Mouse (Mus musculus): ENCODE data around the gene Ltb. TPM values are rescaled to one million over a fixed set of nuclear protein-coding genes. Genes with fewer than 3 reads are reported as not detected.

The Ltb gene
- total and polyA plus RNA-seq, 3 experiments: 0.78 to 1.2 TPM; not detected in 1

GRCm38 (mm10) chr17:35242015-35242941 lies 48.0 kb downstream of the Ltb start:
- H3K36me3 ChIP-seq (replicated peaks): peaks cover 73% of the 10 kb centered on the region
- H3K4me3 ChIP-seq (ENCODE audit: low read depth, low read length): peak overlapping the region; percentile 87
- no peaks in the 10 kb centered on the region for H3K9me3 ChIP-seq (replicated peaks)
- peak; percentile 34 for ATAC-seq (ENCODE audit: extremely low read depth, insufficient number of reproducible peaks, low FRiP score, poor library complexity, severe bottlenecking)
- TF ChIP-seq GATA1 (IDR thresholded peaks at IDR 0.05; ENCODE audit: borderline replicate concordance, low read length) (no peak), CTCF (IDR thresholded peaks at IDR 0.05; ENCODE audit: low read depth, low read length) (no peak), POLR2AphosphoS5 (IDR thresholded peaks at IDR 0.05; ENCODE audit: insufficient replicate concordance, low read depth, low read length) (no peak), TAL1 (conservative IDR thresholded peaks at IDR 0.05; ENCODE audit: low read depth, low read length) (no peak), GATA2 (IDR thresholded peaks at IDR 0.05; ENCODE audit: borderline replicate concordance, low read depth, low read length) (no peak)
- DNase-seq (ENCODE audit: low spot score): peak; percentile 78
- H3K27me3 ChIP-seq (ENCODE audit: insufficient read depth, low read length): no peaks in the 10 kb centered on the region
- H3K4me1 ChIP-seq (ENCODE audit: insufficient read depth, low read depth, low read length): peaks cover 69% of the 10 kb centered on the region

GRCm38 (mm10) chr17:35243086-35243485 lies 48.8 kb downstream of the Ltb start:
- Histone ChIP-seq H3K4me1 (ENCODE audit: insufficient read depth, low read depth, low read length) (peaks cover 75% of the 10 kb centered on the region), H3K27me3 (ENCODE audit: insufficient read depth, low read length) (no peaks in the 10 kb centered on the region), H3K4me3 (ENCODE audit: low read depth, low read length) (peak overlapping the region; percentile 87), H3K9me3 (replicated peaks) (no peaks in the 10 kb centered on the region), H3K36me3 (replicated peaks) (peaks cover 73% of the 10 kb centered on the region)
- peak; percentile 51 for DNase-seq (ENCODE audit: low spot score)
- no peak for ATAC-seq (ENCODE audit: extremely low read depth, insufficient number of reproducible peaks, low FRiP score, poor library complexity, severe bottlenecking)
- TF ChIP-seq CTCF (IDR thresholded peaks at IDR 0.05; ENCODE audit: low read depth, low read length) (no peak), GATA1 (IDR thresholded peaks at IDR 0.05; ENCODE audit: borderline replicate concordance, low read length) (no peak), POLR2AphosphoS5 (IDR thresholded peaks at IDR 0.05; ENCODE audit: insufficient replicate concordance, low read depth, low read length) (no peak), TAL1 (conservative IDR thresholded peaks at IDR 0.05; ENCODE audit: low read depth, low read length) (no peak), GATA2 (IDR thresholded peaks at IDR 0.05; ENCODE audit: borderline replicate concordance, low read depth, low read length) (no peak)

- TF ChIP-seq GATA1 (IDR thresholded peaks at IDR 0.05; ENCODE audit: borderline replicate concordance, low read length) (no peak), GATA2 (IDR thresholded peaks at IDR 0.05; ENCODE audit: borderline replicate concordance, low read depth, low read length) (no peak)
- Histone ChIP-seq H3K9me3 (replicated peaks) (no peaks in the 10 kb centered on the region), H3K36me3 (replicated peaks) (peaks cover 82% of the 10 kb centered on the region), H3K4me3 (ENCODE audit: low read depth, low read length) (peak overlapping the region; percentile 87; the same call in 1 of the 2 replicates), H3K27me3 (ENCODE audit: insufficient read depth, low read length) (no peaks in the 10 kb centered on the region), H3K4me1 (ENCODE audit: insufficient read depth, low read depth, low read length) (peaks cover 86% of the 10 kb centered on the region)
- ATAC-seq (ENCODE audit: extremely low read depth, insufficient number of reproducible peaks, low FRiP score, poor library complexity, severe bottlenecking) (no peak), DNase-seq (ENCODE audit: low spot score) (no peak)
Observed at GRCm38 (mm10) chr17:35244999-35245398, 50.8 kb downstream of the Ltb start.

Other genes with a start within 250 kb of the Ltb start
Only the 20 nearest of the 39 such genes appear.
- gene Ly6g6d, start 116.4 kb upstream of the Ltb start, total RNA-seq (2014; fragmentation: Nextera tagmentation): not detected in 2 replicates
- 0.58 TPM in 1 of 2 replicates, not detected in the other for gene Ly6g6d, start 116.4 kb upstream of the Ltb start, total RNA-seq (2017)
- 2.0 and 3.6 TPM in 2 replicates for gene Ly6g6d, start 116.4 kb upstream of the Ltb start, polyA plus RNA-seq (2012)
- gene Ly6g6f, start 108.8 kb upstream of the Ltb start, total RNA-seq (2014; fragmentation: Nextera tagmentation): not detected in 2 replicates
- gene Ly6g6f, start 108.8 kb upstream of the Ltb start, total RNA-seq (2017): 0.23 and 0.27 TPM in 2 replicates
- gene Ly6g6f, start 108.8 kb upstream of the Ltb start, polyA plus RNA-seq (2012): 0.10 and 0.24 TPM in 2 replicates
- 28.9 and 32.3 TPM in 2 replicates for gene Abhd16a, start 105.2 kb upstream of the Ltb start, total RNA-seq (2014; fragmentation: Nextera tagmentation)
- 35.6 and 50.0 TPM in 2 replicates for gene Abhd16a, start 105.2 kb upstream of the Ltb start, total RNA-seq (2017)
- 80.6 and 97.0 TPM in 2 replicates for gene Abhd16a, start 105.2 kb upstream of the Ltb start, polyA plus RNA-seq (2012)
- gene Ly6g5c, start 86.2 kb upstream of the Ltb start, total RNA-seq (2014; fragmentation: Nextera tagmentation): not detected in 2 replicates
- not detected in 2 replicates for gene Ly6g5c, start 86.2 kb upstream of the Ltb start, total RNA-seq (2017)
- not detected in 2 replicates for gene Ly6g5c, start 86.2 kb upstream of the Ltb start, polyA plus RNA-seq (2012)
- not detected in 2 replicates for gene Ly6g5b, start 79.0 kb upstream of the Ltb start, total RNA-seq (2014; fragmentation: Nextera tagmentation)
- gene Ly6g5b, start 79.0 kb upstream of the Ltb start, total RNA-seq (2017): 0.82 and 0.93 TPM in 2 replicates
- gene Ly6g5b, start 79.0 kb upstream of the Ltb start, polyA plus RNA-seq (2012): 0.10 and 0.12 TPM in 2 replicates
- gene Gpank1, start 73.0 kb upstream of the Ltb start, total RNA-seq (2014; fragmentation: Nextera tagmentation): 38.0 and 45.9 TPM in 2 replicates
- gene Gpank1, start 73.0 kb upstream of the Ltb start, total RNA-seq (2017): 49.0 and 54.0 TPM in 2 replicates
- 87.0 and 99.4 TPM in 2 replicates for gene Gpank1, start 73.0 kb upstream of the Ltb start, polyA plus RNA-seq (2012)
- 466 and 494 TPM in 2 replicates for gene Csnk2b, start 72.4 kb upstream of the Ltb start, total RNA-seq (2014; fragmentation: Nextera tagmentation)
- 431 and 460 TPM in 2 replicates for gene Csnk2b, start 72.4 kb upstream of the Ltb start, total RNA-seq (2017)
- 74.4 and 79.6 TPM in 2 replicates for gene Csnk2b, start 72.4 kb upstream of the Ltb start, polyA plus RNA-seq (2012)
- 5.9 and 9.3 TPM in 2 replicates for gene D17H6S53E, start 68.1 kb upstream of the Ltb start, total RNA-seq (2014; fragmentation: Nextera tagmentation)
- gene D17H6S53E, start 68.1 kb upstream of the Ltb start, total RNA-seq (2017): 22.1 and 24.1 TPM in 2 replicates
- 12.5 and 12.8 TPM in 2 replicates for gene D17H6S53E, start 68.1 kb upstream of the Ltb start, polyA plus RNA-seq (2012)
- not detected in 2 replicates for gene Apom, start 62.4 kb upstream of the Ltb start, total RNA-seq (2014; fragmentation: Nextera tagmentation)
- 0.22 and 0.23 TPM in 2 replicates for gene Apom, start 62.4 kb upstream of the Ltb start, total RNA-seq (2017)
- gene Apom, start 62.4 kb upstream of the Ltb start, polyA plus RNA-seq (2012): 0.10 and 0.11 TPM in 2 replicates
- 160 and 182 TPM in 2 replicates for gene Bag6, start 59.3 kb upstream of the Ltb start, total RNA-seq (2014; fragmentation: Nextera tagmentation)
- 60.7 and 69.5 TPM in 2 replicates for gene Bag6, start 59.3 kb upstream of the Ltb start, total RNA-seq (2017)
- gene Bag6, start 59.3 kb upstream of the Ltb start, polyA plus RNA-seq (2012): 686 and 799 TPM in 2 replicates
- 773 and 873 TPM in 2 replicates for gene Prrc2a, start 29.5 kb upstream of the Ltb start, total RNA-seq (2014; fragmentation: Nextera tagmentation)
- 35.3 and 36.8 TPM in 2 replicates for gene Prrc2a, start 29.5 kb upstream of the Ltb start, total RNA-seq (2017)
- 1,534 and 1,682 TPM in 2 replicates for gene Prrc2a, start 29.5 kb upstream of the Ltb start, polyA plus RNA-seq (2012)
- 3.1 TPM in 1 of 2 replicates, not detected in the other for gene Aif1, start 18.4 kb upstream of the Ltb start, total RNA-seq (2014; fragmentation: Nextera tagmentation)
- gene Aif1, start 18.4 kb upstream of the Ltb start, total RNA-seq (2017): 2.1 and 3.2 TPM in 2 replicates
- gene Aif1, start 18.4 kb upstream of the Ltb start, polyA plus RNA-seq (2012): 0.17 TPM in 1 of 2 replicates, not detected in the other
- gene Lst1, start 6.0 kb upstream of the Ltb start, total RNA-seq (2014; fragmentation: Nextera tagmentation): 81.9 and 91.5 TPM in 2 replicates
- 391 and 521 TPM in 2 replicates for gene Lst1, start 6.0 kb upstream of the Ltb start, total RNA-seq (2017)
- 7.1 and 8.0 TPM in 2 replicates for gene Lst1, start 6.0 kb upstream of the Ltb start, polyA plus RNA-seq (2012)
- 0.68 TPM in 1 of 2 replicates, not detected in the other for gene Tnf, start 7.6 kb downstream of the Ltb start, total RNA-seq (2014; fragmentation: Nextera tagmentation)
- gene Tnf, start 7.6 kb downstream of the Ltb start, total RNA-seq (2017): 1.4 and 1.5 TPM in 2 replicates
- 0.04 TPM in 1 of 2 replicates, not detected in the other for gene Tnf, start 7.6 kb downstream of the Ltb start, polyA plus RNA-seq (2012)
- not detected in 2 replicates for gene Lta, start 10.9 kb downstream of the Ltb start, total RNA-seq (2014; fragmentation: Nextera tagmentation)
- 0.12 TPM in 1 of 2 replicates, not detected in the other for gene Lta, start 10.9 kb downstream of the Ltb start, total RNA-seq (2017)
- gene Lta, start 10.9 kb downstream of the Ltb start, polyA plus RNA-seq (2012): not detected in 2 replicates
- not detected in 2 replicates for gene Gm16181, start 26.4 kb downstream of the Ltb start, total RNA-seq (2014; fragmentation: Nextera tagmentation)
- gene Gm16181, start 26.4 kb downstream of the Ltb start, total RNA-seq (2017): 0.38 and 0.52 TPM in 2 replicates
- gene Gm16181, start 26.4 kb downstream of the Ltb start, polyA plus RNA-seq (2012): not detected in 2 replicates
- 3.0 and 5.0 TPM in 2 replicates for gene Atp6v1g2, start 39.2 kb downstream of the Ltb start, total RNA-seq (2014; fragmentation: Nextera tagmentation)
- gene Atp6v1g2, start 39.2 kb downstream of the Ltb start, total RNA-seq (2017): 3.2 TPM in 2 replicates
- 2.4 and 2.8 TPM in 2 replicates for gene Atp6v1g2, start 39.2 kb downstream of the Ltb start, polyA plus RNA-seq (2012)
- 7.0 and 14.1 TPM in 2 replicates for gene Nfkbil1, start 41.4 kb downstream of the Ltb start, total RNA-seq (2014; fragmentation: Nextera tagmentation)
- gene Nfkbil1, start 41.4 kb downstream of the Ltb start, total RNA-seq (2017): 8.6 and 12.1 TPM in 2 replicates
- gene Nfkbil1, start 41.4 kb downstream of the Ltb start, polyA plus RNA-seq (2012): 37.3 and 41.6 TPM in 2 replicates
- gene Ddx39b, start 47.3 kb downstream of the Ltb start, total RNA-seq (2014; fragmentation: Nextera tagmentation): 424 and 464 TPM in 2 replicates
- gene Ddx39b, start 47.3 kb downstream of the Ltb start, total RNA-seq (2017): 171 and 174 TPM in 2 replicates
- gene Ddx39b, start 47.3 kb downstream of the Ltb start, polyA plus RNA-seq (2012): 362 and 363 TPM in 2 replicates
- 50.2 and 53.6 TPM in 2 replicates for gene H2-D1, start 68.3 kb downstream of the Ltb start, total RNA-seq (2014; fragmentation: Nextera tagmentation)
- gene H2-D1, start 68.3 kb downstream of the Ltb start, total RNA-seq (2017): 109 and 115 TPM in 2 replicates
- gene H2-D1, start 68.3 kb downstream of the Ltb start, polyA plus RNA-seq (2012): 88.5 and 106 TPM in 2 replicates